Mouse (Mus musculus) activated CD4-positive, CD25-positive, alpha-beta regulatory T cell, adult 4 months (primary cell): ENCODE data around the gene Fam126a. TPM values are rescaled to one million over a fixed set of nuclear protein-coding genes. Genes with fewer than 3 reads are reported as not detected.

ENCODE experiments used
- ATAC-seq: one replicate; pipeline ENCODE4 v1.8.0; 2017
- polyA plus RNA-seq, 2 experiments: library from polyadenylated mRNA; unstranded; fragments of 100-300 nt; shearing (Covaris generic); gene quantifications; one replicate each; pipeline ENCODE4 v1.2.1; 2017

Gene Fam126a
- polyA plus RNA-seq: 10 to 100 TPM in 1 of 2 experiments, 1 to 10 TPM in 1; 9.3 to 10.1 TPM

DNA sequence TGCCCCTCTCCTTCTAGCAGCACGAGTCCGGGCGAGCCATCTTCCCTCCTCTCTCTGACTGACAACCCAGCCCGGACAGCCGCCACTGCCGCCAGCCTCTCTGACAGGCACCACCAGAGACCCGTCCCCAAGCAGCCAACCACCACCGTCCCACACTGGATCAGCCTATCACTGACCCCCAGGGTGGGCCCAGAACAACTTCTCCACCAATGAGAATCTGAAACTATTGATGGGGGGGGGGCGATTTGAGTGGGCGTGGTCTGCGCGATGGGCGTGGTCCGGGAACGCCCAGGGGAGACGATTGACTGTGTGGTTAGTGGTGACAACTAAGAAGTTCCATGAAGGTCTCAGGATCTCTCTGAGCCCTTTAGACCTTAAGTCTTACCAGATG is at the start of gene Fam126a:
Gene Fam126a, minus strand, starts transcription at position 112 of the 391 bp plus-strand sequence.
- ATAC-seq: peak; percentile 97

GRCm38 (mm10) chr5:24078420-24079179 is 48.1 kb upstream of the Fam126a start:
- no peak for ATAC-seq

GRCm38 (mm10) chr5:24077739-24078306 is 47.3 kb upstream of the Fam126a start:
- ATAC-seq: no peak

DNA sequence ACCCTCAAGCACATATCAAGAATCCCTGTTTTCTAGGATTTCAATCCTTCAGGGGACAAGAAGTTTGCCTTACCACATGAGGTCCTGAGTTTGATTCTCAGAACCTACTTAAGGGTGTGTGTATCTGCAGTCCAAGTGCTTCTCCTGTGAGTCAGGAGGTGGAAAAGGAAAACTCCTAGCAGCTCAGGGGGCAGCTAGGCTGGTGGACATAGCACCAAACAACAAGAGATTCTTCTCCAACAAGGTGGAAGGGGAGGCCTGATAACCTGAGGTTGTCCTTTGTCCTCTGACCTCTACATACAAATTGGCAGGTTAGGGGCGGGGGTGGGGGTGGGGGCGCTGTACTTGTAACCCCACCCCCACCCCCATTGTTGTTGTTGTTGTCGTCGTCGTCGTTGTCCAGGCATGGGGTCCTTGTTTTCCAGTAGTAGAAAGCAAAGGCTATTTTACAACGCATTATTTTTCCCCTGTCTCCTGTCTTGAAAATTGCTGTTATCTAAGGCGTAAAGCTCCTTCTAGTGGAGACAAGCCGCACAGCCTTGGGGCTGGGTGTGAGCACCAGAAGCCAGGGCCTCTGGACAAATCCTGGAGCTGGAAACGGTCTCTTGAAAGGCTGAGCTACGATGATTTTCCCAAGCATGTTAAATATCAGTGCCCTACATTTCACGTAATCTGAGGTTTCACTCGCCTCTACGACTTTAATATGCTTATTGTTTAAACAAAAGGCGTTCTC is 46.7 kb upstream of the Fam126a start:
- peak; percentile 63 for ATAC-seq

DNA sequence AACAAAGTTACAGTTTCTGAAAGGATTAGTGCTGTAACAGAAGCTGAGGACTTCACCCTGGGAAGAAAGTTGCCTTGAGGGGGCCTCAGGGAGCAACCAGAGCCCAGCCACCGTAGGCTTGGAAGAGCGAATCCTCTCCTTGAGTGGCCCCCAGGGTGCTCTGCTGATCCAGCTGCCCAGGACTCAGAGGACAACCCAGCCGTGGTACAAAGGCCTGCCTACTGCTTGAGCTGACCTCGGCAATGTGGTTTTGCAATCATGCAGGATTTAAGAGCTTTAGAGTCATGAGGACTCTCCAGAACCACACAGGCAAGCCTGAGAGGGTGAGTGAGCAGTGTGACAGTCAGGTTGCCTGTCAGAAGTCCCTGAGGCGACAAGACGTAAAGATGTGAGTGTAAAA is 41.5 kb upstream of the Fam126a start:
- no peak for ATAC-seq

GRCm38 (mm10) chr5:24068955-24069354 is 38.5 kb upstream of the Fam126a start:
- ATAC-seq: no peak

DNA sequence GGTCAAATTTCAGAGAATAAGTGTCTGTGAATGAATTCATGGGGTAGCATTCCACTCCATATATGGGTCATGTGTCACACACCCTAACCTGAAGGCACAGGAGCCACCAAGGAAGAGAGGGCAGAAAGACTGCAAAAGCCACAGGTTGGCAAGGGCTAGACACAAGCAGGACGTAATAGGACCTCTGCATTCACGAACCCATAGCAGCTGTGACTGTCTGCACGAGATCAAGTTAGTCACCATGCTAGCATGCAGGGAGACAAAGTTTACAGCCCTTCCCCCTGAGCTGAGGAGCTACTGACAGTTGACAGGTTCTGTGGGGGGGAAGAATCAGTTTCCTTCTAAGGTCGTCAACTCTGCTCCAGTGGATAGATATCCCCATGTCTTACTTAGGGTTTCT is 33.1 kb upstream of the Fam126a start:
- ATAC-seq: no peak

GRCm38 (mm10) chr5:24063034-24063433 is 32.5 kb upstream of the Fam126a start:
- ATAC-seq: no peak

- no peak for ATAC-seq
Observed at GRCm38 (mm10) chr5:24060949-24061348, 30.5 kb upstream of the Fam126a start.

GRCm38 (mm10) chr5:24057592-24057991 is 27.1 kb upstream of the Fam126a start:
- no peak for ATAC-seq

GRCm38 (mm10) chr5:24056865-24057264 is 26.4 kb upstream of the Fam126a start:
- no peak for ATAC-seq

- no peak for ATAC-seq
Observed at GRCm38 (mm10) chr5:24054382-24054781, 23.9 kb upstream of the Fam126a start.

DNA sequence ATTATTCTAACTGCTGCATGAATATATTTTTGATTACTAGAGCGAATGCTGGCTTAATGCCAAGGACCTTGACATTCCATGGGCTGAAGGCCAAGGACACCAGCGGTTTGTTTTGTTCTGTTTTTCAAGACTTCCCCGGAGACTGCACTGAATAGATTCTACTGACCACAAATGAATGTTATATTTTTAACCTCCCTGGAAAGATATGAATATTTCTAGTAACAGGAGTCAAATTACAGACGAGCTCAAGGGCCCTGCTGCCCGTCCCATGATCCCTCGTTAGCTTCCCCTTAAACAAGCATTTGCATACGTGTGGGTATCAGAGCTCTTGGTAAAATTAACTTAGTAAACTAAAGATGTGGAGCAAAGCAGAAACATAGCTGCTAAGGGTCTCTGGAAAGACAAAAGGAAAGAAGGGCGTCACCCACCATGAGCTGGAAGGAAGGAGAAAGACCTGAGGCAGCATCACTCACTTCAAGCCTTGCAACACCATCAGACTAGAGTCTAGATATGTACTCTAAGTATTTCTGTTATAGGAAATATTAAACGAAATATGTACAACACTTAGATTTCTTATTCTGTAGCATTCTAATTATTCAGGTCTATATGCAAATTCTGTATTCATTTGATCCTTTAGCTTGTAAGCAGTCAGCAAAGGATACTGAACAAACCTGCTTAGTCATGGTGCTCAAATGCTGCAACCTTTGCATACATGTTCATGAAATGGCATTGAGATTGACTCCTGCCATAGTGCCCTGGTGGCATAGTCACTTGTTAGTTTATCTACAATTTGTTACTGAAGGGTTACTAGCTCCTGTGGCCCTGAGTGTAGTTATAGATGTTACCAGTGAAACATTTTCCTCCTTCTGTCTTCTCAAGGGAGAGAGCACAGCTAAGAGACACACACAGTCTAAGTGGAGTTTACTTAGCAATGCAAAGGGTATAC is 23.0 kb upstream of the Fam126a start:
- ATAC-seq: no peak

GRCm38 (mm10) chr5:24051755-24052675 is 21.5 kb upstream of the Fam126a start:
- no peak for ATAC-seq

DNA sequence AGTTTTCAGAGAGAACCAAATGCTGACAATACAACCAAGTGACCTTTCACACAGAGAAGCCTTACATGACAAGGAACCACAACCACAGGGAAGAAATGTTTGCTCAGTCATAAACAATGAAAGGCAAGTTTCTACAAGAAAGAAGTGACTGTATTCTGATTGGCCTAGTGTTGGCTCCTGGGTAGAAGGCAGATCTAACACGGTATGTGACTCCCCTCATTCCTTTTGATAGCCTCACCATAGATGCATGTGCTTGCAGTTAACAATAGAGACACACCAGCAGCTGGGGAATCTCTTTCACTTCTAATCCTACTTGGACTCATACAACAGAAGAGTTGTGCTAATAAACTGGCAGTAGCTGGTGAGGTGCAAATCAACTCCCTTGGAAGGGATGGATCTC is 17.3 kb upstream of the Fam126a start:
- no peak for ATAC-seq

GRCm38 (mm10) chr5:24047001-24047400 is 16.5 kb upstream of the Fam126a start:
- no peak for ATAC-seq

DNA sequence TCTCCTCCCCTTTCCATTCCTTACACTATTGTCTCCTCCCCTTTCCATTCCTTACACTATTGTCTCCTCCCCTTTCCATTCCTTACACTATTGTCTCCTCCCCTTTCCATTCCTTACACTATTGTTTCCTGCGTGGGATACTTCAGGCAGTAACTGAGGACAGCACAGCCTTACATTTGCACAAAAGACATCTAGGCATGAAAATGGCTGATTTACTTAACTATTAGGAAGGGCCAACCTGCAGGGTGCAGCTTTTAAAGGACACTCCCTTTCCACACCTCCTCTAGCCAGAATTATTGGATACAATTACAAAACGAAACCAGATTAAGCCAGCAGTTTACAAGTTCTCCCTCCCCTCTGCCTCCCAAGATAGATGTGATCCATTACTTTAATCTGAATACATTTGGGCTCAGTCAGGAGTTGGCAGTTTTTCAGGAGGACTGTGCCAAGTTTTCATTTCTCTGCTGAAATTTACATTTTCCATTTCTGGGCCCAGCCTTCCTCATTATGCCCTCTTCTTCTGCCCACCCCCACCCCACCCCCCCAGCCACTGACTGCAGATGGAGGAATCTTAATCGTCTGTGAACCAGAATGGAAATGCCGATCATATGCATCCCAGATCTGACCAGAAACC is 15.6 kb upstream of the Fam126a start:
- ATAC-seq: no peak

DNA sequence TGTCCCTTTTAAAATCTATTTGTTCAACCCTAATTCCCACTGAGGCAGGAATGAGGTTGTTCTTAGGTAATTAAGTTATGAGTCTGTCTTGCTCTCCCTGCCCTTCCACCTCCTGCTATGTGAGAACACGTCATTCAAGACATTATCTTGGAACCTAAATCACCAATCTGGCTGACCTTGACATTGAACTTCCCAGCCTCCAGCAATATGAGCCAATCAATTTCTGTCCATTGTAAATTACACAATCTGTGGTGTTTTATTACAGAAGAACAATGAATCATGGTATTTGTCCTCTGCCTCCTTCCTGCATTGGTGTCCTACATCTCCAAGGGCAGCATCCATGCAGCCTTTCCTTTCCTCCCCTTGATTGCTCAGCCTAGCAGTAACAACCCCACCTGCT is 13.9 kb upstream of the Fam126a start:
- no peak for ATAC-seq

DNA sequence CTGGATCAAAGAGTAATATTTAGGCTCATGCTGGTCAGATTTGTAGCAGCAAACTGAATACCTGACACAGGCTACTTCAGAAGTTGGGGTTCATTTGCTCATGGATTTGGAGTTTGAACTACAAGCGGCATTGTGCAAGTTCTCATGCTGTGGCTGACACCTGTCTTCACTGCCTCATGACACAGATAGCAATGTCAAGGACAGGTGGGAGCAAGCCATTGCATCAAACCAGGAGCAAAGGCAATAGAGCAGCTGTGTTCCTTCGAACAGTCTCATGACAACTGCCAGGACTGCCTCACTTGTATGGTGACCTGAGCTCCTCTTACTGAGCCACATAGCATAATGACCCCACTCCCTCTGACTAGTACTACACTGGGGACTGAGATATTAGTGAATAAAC is 12.9 kb upstream of the Fam126a start:
- ATAC-seq: no peak

- peak; percentile 63 for ATAC-seq
Observed at GRCm38 (mm10) chr5:24041341-24041852, 10.9 kb upstream of the Fam126a start.

DNA sequence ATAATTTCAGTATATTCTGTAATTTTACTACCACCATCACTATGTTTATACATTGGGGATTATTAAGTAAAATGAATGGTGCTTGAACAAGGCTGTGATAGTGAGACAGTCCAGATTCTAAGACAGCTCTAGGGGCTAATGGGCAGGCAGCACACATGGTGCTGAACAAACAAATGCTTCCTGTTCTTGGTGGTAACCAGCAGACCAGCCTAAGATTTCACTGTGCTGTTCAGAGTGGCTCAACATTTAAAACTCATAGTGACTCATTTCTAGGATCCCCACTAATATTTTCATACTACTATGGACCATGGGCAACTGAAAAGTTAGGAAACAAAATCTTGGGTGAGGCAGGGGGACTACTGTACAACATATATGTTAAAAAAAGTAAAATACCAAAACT is 10.1 kb upstream of the Fam126a start:
- no peak for ATAC-seq
